Mouse (Mus musculus) lung, adult 2 months (tissue): ENCODE data around the gene Prss35.

Source experiments
- CTCF ChIP-seq: fragments of 200-500 bp; IDR thresholded peaks from 2 replicates; pipeline ENCODE4 v1.5.1; 2011; ENCODE audit warnings: mild to moderate bottlenecking, low read length, control low read depth; ENCODE audit not compliant: insufficient read depth
- POLR2A ChIP-seq: fragments of 200-500 bp; IDR thresholded peaks from 2 replicates; pipeline ENCODE4 v1.6.1; 2011; ENCODE audit warnings: low read depth, mild to moderate bottlenecking, control low read depth, low read length, borderline replicate concordance; ENCODE audit errors: extremely low read depth

DNA sequence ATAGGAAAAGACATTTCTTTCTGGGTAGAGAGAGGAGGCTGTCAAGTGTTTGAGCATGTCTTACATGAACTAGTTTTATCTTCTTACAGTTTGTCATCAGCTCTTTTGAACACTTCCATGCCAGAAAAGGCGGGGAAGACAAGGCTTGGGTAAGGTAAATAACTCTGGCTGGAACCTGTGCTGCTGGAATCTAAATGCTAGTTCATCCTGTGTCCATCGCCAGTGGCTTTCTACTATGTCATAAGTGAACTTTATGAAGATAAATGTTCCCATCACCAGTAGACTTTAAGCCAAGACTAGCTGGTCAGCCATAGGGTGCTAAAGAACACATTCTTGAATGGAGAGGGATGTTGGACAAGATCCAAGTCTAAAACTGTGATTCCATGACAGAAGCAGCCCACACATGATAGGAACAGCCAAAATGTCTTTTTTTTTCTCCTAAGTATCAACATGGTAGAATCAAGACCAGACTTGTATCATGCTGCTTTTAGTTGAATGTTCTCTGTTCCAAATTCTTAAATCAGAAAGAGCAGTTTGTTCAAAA, 33.3 kb upstream of the Prss35 start:
- TF ChIP-seq CTCF (no peak), POLR2A (no peak)
